Mouse (Mus musculus) CD8-positive naive resting alpha-beta T cell, adult 57 days (primary cell): ENCODE data around the gene Cadm4. TPM values are rescaled to one million over a fixed set of nuclear protein-coding genes. Genes with fewer than 3 reads are reported as not detected.

Experiments
- total RNA-seq: library from RNA; stranded (reverse); gene quantifications from one replicate; pipeline ENCODE4 v1.2.4, GENCODE M21; 2023

The Cadm4 gene
- 0.40 TPM for total RNA-seq

DNA sequence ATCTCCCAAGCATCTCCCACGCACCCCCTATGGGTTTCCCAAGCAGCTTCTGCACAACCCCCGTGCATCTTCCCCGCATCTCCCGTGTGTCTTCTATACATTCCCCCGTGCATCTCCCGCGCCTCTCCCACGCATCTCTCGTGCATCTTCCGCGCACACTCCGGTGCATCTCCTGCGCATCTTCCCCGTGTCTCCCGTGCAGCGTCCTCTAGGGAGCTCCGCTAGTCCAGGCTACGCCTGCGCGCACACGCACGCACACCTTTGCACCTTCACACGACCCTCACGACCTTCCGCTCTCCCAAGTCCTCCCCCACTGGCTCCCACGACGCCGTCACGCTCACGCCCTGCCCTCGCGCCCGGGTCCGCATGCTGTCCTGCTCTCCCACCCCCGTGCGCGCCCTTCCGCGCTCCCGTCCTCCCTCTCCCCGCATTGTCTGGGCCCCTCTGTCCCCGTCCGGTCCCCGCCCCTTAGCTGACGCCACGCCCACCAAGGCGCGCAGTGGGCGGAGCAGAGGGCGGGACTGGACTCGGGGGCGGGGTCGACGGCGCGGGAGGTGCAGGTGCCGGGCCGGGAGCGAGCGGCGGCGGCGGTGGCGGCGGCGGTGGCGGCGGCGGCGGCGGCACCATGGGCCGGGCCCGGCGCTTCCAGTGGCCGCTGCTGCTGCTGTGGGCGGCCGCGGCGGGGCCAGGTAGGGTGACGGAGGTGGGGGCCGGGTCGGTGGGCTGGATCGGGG, at the start of gene Cadm4:
Gene Cadm4, plus strand, starts transcription at position 550 of the 734 bp plus-strand sequence.

DNA sequence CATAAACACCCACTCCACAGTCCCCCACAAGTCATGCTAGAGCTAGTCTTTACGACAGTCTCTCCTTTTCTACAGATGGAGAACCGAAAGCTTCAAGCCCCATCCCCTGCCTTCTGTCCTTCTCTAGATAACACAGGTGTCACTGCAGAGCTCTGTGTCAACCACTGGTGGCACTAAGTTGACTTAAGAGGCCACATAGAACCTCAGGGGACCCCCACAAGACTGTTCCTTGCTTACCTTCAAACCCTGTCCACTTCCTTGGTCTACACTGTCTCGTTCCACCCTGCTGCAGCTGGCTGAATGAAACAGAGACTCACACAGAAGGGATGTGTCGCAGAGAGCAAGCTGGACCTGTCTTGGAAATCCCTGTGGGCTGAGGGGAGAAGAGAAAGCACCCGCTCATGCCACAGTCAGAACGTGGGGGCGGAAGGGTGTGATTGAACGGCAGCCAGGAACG, 29.9 kb upstream of the Cadm4 start, which contains the start of gene Irgc1:
Gene Irgc1, minus strand, starts transcription at position 443 of the 457 bp plus-strand sequence.

DNA sequence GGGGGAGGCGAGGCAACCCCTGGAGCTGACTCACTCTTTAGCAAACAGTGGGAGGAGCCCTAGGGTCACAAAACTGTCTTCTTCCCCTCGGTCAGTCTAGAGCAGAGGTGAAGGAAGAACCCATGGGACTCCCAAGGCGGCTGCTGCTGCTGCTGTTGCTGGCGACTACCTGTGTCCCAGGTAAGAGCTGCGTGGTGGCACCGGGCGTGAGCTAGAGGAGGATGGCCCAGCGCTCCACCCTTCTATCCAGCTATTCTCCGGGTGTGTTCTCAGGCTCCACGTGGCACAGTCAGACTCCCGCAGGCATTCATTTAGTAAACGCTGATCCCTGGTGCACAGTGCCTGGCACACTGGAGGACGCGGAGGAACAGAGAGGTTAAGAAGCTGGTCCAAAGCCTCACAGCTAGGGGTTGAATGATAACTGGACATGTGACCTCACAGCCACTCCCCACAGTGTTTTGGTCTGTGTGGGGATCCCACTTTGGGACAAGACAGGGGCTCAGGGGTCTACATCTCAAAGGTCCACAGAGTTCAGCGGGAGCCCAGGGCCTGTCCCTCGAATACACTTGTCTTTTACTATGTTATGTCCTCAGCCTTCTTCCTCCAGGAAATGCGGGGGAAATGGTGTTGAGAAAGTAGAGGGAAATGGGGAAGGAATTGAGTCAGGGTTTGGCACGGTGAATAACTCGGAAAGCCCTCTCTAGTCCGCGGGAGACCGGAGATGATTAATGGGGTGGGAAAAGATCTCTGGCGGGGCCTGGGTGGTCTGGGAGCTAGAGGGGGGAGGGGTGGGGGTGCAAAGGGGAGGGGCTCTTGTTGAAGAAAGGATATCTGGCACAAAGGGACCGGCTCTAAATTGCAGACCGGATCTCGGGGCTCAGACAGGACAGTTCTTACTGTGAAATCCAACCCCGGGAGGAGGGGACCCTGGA, 19.2 kb upstream of the Cadm4 start, which contains the start of gene Plaur:
Gene Plaur, plus strand, starts transcription at position 97 of the 932 bp plus-strand sequence.

DNA sequence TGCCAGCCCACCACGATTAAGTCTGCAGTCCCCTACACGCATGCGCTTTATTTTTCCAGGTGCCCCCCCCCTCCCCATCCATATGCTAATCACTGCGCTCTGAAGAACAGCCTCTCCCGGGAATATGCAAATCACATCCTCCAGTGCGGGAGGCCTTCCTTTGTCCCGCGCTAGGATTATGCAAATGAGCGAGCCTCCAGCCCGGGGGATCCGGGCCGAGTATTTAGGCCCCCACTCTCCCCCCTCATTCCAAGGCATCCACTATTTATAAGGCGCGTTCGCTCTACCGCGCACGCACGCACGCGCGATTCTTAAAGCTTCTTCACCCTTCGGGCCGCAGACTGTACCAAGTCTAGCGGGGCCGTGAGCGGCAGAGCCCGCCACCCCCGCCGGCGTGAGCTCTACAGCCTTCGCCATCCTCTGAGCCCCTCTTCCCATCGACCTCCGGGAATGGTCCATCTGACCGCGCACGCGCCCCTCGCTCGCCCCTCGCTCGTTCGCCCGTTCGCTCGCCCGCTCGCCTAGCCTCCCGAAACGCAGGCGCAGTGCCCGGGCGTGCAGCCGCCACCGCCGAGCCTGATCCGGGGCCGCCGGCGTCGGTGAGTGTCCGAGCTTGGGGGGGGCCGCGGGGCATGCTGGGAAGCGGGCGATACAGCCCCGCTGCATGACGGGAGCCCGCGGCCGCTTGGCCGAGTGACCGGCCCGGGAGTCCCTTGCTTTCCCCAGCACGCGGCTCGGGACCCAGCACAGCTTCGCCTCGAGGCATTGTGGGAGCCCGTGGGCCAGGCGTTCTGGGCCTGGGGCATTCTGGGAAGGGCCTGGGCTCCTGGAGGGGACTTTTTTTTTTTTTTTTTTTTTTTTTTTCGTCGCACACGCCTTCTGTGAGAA, 25.3 kb downstream of the Cadm4 start, which contains the start of gene Zfp428:
Gene Zfp428, plus strand, starts transcription at position 169 of the 888 bp plus-strand sequence.

DNA sequence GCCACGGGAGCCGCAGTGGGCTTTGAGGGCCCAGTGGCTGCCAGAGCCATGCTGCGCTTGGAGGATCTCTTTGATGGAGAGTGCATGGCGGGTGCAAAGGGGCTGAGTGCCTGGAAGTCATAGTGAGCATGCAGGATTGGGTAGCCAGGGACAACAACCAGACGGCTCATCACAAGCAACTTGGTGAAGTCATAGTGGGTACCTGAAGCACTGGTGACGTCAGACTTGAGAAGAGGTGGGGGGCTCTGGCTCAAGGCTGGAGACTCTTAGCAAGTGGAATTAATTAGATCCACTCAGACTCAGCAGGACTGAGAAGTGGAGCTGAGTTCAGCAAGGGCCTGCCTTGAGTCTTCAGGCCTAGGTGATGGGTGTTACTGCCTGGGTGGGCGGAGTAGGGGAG, 30.5 kb downstream of the Cadm4 start, which contains the start of gene AC161166.1:
Gene AC161166.1, minus strand, starts transcription at position 101 of the 400 bp plus-strand sequence.

DNA sequence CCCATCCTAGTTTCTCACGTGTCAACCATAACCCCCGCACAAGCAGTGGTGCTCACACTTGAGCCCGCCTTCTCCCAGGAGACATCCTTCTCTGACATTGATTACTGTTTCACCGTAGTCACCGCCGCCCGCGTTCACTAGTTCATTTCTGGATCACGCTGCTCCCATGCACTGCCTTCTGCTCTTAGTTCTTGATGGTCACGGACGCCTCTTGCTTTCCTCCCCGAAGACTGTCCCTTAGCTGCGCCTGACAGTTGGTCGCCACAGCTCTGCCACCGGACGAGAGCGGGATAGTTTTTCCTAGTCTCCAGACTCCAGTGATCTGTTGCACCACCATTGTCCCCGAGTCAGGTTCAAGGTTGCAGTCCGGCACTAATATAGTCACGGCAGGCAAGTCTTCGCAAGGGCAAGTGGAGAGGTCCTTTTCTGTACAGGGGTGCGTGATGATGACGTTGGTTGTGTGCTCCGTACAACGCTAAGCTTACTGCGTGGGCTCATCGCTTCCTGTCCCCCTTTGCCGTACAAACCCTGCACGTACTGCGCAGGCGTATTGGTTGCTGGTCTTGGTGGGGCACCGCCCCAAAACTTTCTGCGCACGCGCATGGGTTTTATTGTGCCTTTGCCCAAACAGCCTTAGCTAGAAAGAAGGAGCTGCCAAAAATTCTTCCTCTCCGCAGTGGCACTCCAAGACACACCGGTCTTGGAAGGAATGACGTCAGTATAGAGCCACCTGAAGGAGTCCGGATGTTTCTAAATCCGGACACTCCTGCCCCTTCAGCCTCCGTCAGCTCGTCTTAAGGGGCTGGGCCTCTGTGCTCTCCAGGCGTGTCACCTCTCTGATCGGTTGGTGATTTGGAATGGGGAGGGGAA, 48.5 kb downstream of the Cadm4 start, which contains the start of gene Irgq:
Gene Irgq, plus strand, starts transcription at position 628 of the 870 bp plus-strand sequence.

DNA sequence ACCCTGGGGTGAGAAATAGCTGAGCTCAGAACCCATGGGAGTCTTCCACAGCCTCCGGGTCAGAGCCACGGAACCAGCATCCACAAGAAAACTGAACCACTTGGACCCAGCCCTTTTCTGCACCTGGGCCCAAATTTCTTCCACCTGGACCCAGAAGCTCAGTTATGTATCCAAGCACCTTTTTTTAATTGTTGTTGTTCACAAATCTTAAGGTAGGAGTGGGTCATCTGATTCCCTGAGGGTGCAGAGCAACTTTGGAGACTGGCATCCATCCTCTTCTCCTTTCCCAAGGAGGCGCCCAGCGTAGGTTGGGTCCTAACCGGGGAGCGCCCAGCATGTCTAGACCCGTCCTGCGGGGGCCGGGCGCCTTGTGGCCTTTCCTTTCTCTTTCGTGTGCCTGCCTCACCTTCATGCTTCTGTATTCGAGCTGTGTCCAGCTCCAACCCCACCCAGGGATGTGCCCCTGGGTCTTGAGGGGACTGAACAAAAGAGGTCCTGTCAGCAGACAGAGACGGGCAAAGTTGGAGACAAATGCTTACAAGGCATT, 64.3 kb downstream of the Cadm4 start, which contains the start of the genes Pinlyp and Xrcc1:
Gene Pinlyp, minus strand, starts transcription at position 51 of the 547 bp plus-strand sequence.
Gene Xrcc1, plus strand, starts transcription at position 222 of the 547 bp plus-strand sequence.

Other genes starting within 250 kb of the Cadm4 start
- gene Zfp109, start 244.5 kb upstream of the Cadm4 start, total RNA-seq, result 3.8 TPM
- not detected for gene Zfp108, start 227.2 kb upstream of the Cadm4 start, total RNA-seq
- gene Zfp93, start 211.6 kb upstream of the Cadm4 start, total RNA-seq, result 0.98 TPM
- 10.2 TPM for gene Zfp61, start 180.8 kb upstream of the Cadm4 start, total RNA-seq
- gene Zfp94, start 165.4 kb upstream of the Cadm4 start, total RNA-seq, result 4.7 TPM
- gene Tescl, start 148.1 kb upstream of the Cadm4 start, total RNA-seq, result not detected
- not detected for gene Lypd5, start 132.8 kb upstream of the Cadm4 start, total RNA-seq
- 165 TPM for gene Kcnn4, start 111.8 kb upstream of the Cadm4 start, total RNA-seq
- gene Smg9, start 82.4 kb upstream of the Cadm4 start, total RNA-seq, result 134 TPM
- gene Irgc1, start 29.7 kb upstream of the Cadm4 start, total RNA-seq, result 10.8 TPM
- gene Plaur, start 19.5 kb upstream of the Cadm4 start, total RNA-seq, result 372 TPM
- gene Zfp428, start 25.0 kb downstream of the Cadm4 start, total RNA-seq, result 2.7 TPM
- not detected for gene AC161166.1, start 30.4 kb downstream of the Cadm4 start, total RNA-seq
- 9.0 TPM for gene Irgq, start 48.7 kb downstream of the Cadm4 start, total RNA-seq
- not detected for gene Pinlyp, start 64.1 kb downstream of the Cadm4 start, total RNA-seq
- gene Xrcc1, start 64.3 kb downstream of the Cadm4 start, total RNA-seq, result 60.1 TPM
- 5.1 TPM for gene Ethe1, start 105.5 kb downstream of the Cadm4 start, total RNA-seq
- not detected for gene Zfp575, start 105.6 kb downstream of the Cadm4 start, total RNA-seq
- 2.8 TPM for gene Phldb3, start 128.7 kb downstream of the Cadm4 start, total RNA-seq
- gene Lypd3, start 154.5 kb downstream of the Cadm4 start, total RNA-seq, result not detected
- gene Tex101, start 194.7 kb downstream of the Cadm4 start, total RNA-seq, result not detected
- gene BC049730, start 227.2 kb downstream of the Cadm4 start, total RNA-seq, result not detected
- gene Gm4763, start 244.9 kb downstream of the Cadm4 start, total RNA-seq, result not detected